Mouse (Mus musculus): ENCODE data around the gene Rhobtb3. TPM values are rescaled to one million over a fixed set of nuclear protein-coding genes. Genes with fewer than 3 reads are reported as not detected.
"Not testable (repeated sequence)": the region's sequence is repeated elsewhere in the genome, so short reads cannot be mapped to it uniquely, and the experiment has no call there.

Rhobtb3 gene
- polyA plus RNA-seq, 1 experiment from 2014 or later: 52.4 TPM

- Histone ChIP-seq H3K4me3 (ENCODE audit: low read depth, low read length) (no peak overlapping the region), H3K27ac (ENCODE audit: low read depth) (no peak overlapping the region), H3K9ac (no peak overlapping the region), H3K9me3 (ENCODE audit: low read depth, low read length) (no peaks in the 10 kb centered on the region), H3K4me1 (ENCODE audit: insufficient read depth) (peaks cover 3% of the 10 kb centered on the region; the same call in 1 of the 2 replicates), H3K36me3 (ENCODE audit: insufficient read depth) (peaks cover 26% of the 10 kb centered on the region; the same call in 1 of the 2 replicates), H3K4me2 (no peak overlapping the region), H3K27me3 (ENCODE audit: insufficient read depth, low read length) (no peaks in the 10 kb centered on the region)
- ATAC-seq (ENCODE audit: insufficient read depth) (no peak), DNase-seq (peak; percentile 78)
- no peak for TF ChIP-seq CTCF (IDR thresholded peaks at IDR 0.05; ENCODE audit: low read depth)
Measured at GRCm38 (mm10) chr13:75927951-75928350, 15.8 kb downstream of the Rhobtb3 start.

DNA sequence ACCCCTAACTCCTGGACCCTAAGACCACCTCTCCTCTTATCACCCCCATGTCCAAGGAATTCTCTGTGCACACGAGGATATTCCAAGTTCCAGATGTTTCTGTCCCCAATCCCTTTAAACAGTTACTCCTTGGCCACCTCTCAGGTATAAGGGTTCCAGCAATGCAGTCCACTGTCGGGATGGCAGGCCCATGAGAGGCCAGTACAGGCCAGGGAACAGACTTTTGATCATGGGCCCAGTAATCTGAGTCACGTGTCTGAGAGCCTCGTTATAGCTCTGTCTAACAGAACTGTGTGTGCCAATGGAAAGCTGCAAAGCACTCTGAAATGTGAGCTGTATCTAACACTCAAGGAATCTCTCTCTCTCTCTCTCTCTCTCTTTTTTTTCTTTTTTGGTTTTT is 29.6 kb downstream of the Rhobtb3 start:
- Histone ChIP-seq H3K9me3 (ENCODE audit: low read depth, low read length) (no peaks in the 10 kb centered on the region), H3K27ac (ENCODE audit: low read depth) (no peak overlapping the region), H3K4me2 (no peak overlapping the region), H3K4me3 (ENCODE audit: low read depth, low read length) (no peak overlapping the region), H3K4me1 (ENCODE audit: insufficient read depth) (no peaks in the 10 kb centered on the region), H3K36me3 (ENCODE audit: insufficient read depth) (peaks cover 58% of the 10 kb centered on the region), H3K27me3 (ENCODE audit: insufficient read depth, low read length) (no peaks in the 10 kb centered on the region), H3K9ac (no peak overlapping the region)
- WGBS: 59% methylated on average over 4 of the region's 4 CpGs
- no peak for DNase-seq
- no peak for TF ChIP-seq CTCF (IDR thresholded peaks at IDR 0.05; ENCODE audit: low read depth)
- ATAC-seq (ENCODE audit: insufficient read depth): no peak

GRCm38 (mm10) chr13:75908187-75908586 is 35.5 kb downstream of the Rhobtb3 start:
- H3K27ac ChIP-seq (ENCODE audit: low read depth): no peak overlapping the region
- H3K36me3 ChIP-seq (ENCODE audit: insufficient read depth): peaks cover 17% of the 10 kb centered on the region
- H3K4me3 ChIP-seq (ENCODE audit: low read depth, low read length): no peak overlapping the region
- no peak for TF ChIP-seq CTCF (IDR thresholded peaks at IDR 0.05; ENCODE audit: low read depth)
- H3K9ac ChIP-seq: no peak overlapping the region
- DNase-seq: no peak
- H3K27me3 ChIP-seq (ENCODE audit: insufficient read depth, low read length): no peaks in the 10 kb centered on the region
- no peaks in the 10 kb centered on the region for H3K9me3 ChIP-seq (ENCODE audit: low read depth, low read length)
- H3K4me2 ChIP-seq: no peak overlapping the region
- 48% methylated on average over 2 of the region's 2 CpGs for WGBS
- ATAC-seq (ENCODE audit: insufficient read depth): no peak
- no peaks in the 10 kb centered on the region for H3K4me1 ChIP-seq (ENCODE audit: insufficient read depth)

- no peaks in the 10 kb centered on the region for H3K9me3 ChIP-seq (ENCODE audit: low read depth, low read length)
- H3K9ac ChIP-seq: no peak overlapping the region
- no peaks in the 10 kb centered on the region for H3K4me1 ChIP-seq (ENCODE audit: insufficient read depth)
- H3K27ac ChIP-seq (ENCODE audit: low read depth): no peak overlapping the region
- no peak overlapping the region for H3K4me2 ChIP-seq
- DNase-seq (no peak), ATAC-seq (ENCODE audit: insufficient read depth) (no peak)
- no peak for TF ChIP-seq CTCF (IDR thresholded peaks at IDR 0.05; ENCODE audit: low read depth)
- H3K4me3 ChIP-seq (ENCODE audit: low read depth, low read length): no peak overlapping the region
- no peaks in the 10 kb centered on the region for H3K27me3 ChIP-seq (ENCODE audit: insufficient read depth, low read length)
- H3K36me3 ChIP-seq (ENCODE audit: insufficient read depth): peaks cover 14% of the 10 kb centered on the region
- 62% methylated on average over 5 of the region's 5 CpGs for WGBS
Measured at GRCm38 (mm10) chr13:75907133-75907532, 36.6 kb downstream of the Rhobtb3 start.

GRCm38 (mm10) chr13:75904660-75905059 is 39.1 kb downstream of the Rhobtb3 start:
- ATAC-seq (ENCODE audit: insufficient read depth) (no peak), DNase-seq (no peak)
- Histone ChIP-seq H3K36me3 (ENCODE audit: insufficient read depth) (peaks cover 16% of the 10 kb centered on the region), H3K4me3 (ENCODE audit: low read depth, low read length) (no peak overlapping the region), H3K9me3 (ENCODE audit: low read depth, low read length) (no peaks in the 10 kb centered on the region), H3K4me1 (ENCODE audit: insufficient read depth) (no peaks in the 10 kb centered on the region), H3K4me2 (no peak overlapping the region), H3K27ac (ENCODE audit: low read depth) (no peak overlapping the region), H3K9ac (no peak overlapping the region), H3K27me3 (ENCODE audit: insufficient read depth, low read length) (no peaks in the 10 kb centered on the region)
- TF ChIP-seq CTCF (IDR thresholded peaks at IDR 0.05; ENCODE audit: low read depth): no peak
- 78% methylated on average over 5 of the region's 5 CpGs for WGBS

GRCm38 (mm10) chr13:75900928-75901327 is 42.8 kb downstream of the Rhobtb3 start:
- not testable (repeated sequence) for H3K4me3 ChIP-seq (ENCODE audit: low read depth, low read length); ATAC-seq (ENCODE audit: insufficient read depth); H3K27me3 ChIP-seq (ENCODE audit: insufficient read depth, low read length); H3K4me2 ChIP-seq; H3K9me3 ChIP-seq (ENCODE audit: low read depth, low read length); DNase-seq; H3K9ac ChIP-seq; H3K4me1 ChIP-seq (ENCODE audit: insufficient read depth); H3K27ac ChIP-seq (ENCODE audit: low read depth)
- peaks cover 16% of the 10 kb centered on the region; the same call in 1 of the 2 replicates for H3K36me3 ChIP-seq (ENCODE audit: insufficient read depth)
- 91% methylated on average over 1 of the region's 1 CpGs for WGBS

DNA sequence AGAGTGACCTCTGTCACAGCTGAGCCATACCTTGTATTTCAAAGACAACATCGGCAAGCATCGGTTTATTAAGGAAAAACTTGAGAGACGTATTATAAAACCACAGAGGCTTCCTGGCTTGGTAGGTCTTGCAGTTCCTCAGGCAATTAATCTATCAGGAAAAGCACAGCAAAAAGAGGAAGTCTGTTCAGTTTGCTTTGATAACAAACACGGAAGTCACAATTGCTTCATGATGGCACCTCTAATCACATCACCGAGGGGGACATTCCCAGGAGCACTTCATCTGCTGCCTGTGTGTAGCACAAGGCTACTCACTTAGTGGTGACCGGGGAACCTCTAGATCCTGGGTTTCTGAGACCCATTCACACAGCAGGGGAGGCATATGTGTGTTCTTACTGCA is 50.8 kb downstream of the Rhobtb3 start:
- 70% methylated on average over 6 of the region's 6 CpGs for WGBS
- H3K9ac ChIP-seq: no peak overlapping the region

GRCm38 (mm10) chr13:75892291-75892690 is 51.4 kb downstream of the Rhobtb3 start:
- H3K36me3 ChIP-seq (ENCODE audit: insufficient read depth): peaks cover 29% of the 10 kb centered on the region; the same call in 1 of the 2 replicates
- no peak overlapping the region for H3K4me3 ChIP-seq (ENCODE audit: low read depth, low read length)
- no peak for DNase-seq
- WGBS: 57% methylated on average over 3 of the region's 3 CpGs
- H3K9me3 ChIP-seq (ENCODE audit: low read depth, low read length): no peaks in the 10 kb centered on the region
- no peak overlapping the region for H3K9ac ChIP-seq
- no peak for TF ChIP-seq CTCF (IDR thresholded peaks at IDR 0.05; ENCODE audit: low read depth)
- no peak overlapping the region for H3K27ac ChIP-seq (ENCODE audit: low read depth)
- no peak for ATAC-seq (ENCODE audit: insufficient read depth)
- H3K4me1 ChIP-seq (ENCODE audit: insufficient read depth): no peaks in the 10 kb centered on the region
- no peaks in the 10 kb centered on the region for H3K27me3 ChIP-seq (ENCODE audit: insufficient read depth, low read length)
- H3K4me2 ChIP-seq: no peak overlapping the region

More for the DNA sequence above, 50.8 kb downstream of the Rhobtb3 start:
- no peak for TF ChIP-seq CTCF (IDR thresholded peaks at IDR 0.05; ENCODE audit: low read depth)
- ATAC-seq (ENCODE audit: insufficient read depth) (no peak), DNase-seq (no peak)
- H3K4me1 ChIP-seq (ENCODE audit: insufficient read depth): no peaks in the 10 kb centered on the region
- peaks cover 29% of the 10 kb centered on the region; the same call in 1 of the 2 replicates for H3K36me3 ChIP-seq (ENCODE audit: insufficient read depth)
- no peaks in the 10 kb centered on the region for H3K9me3 ChIP-seq (ENCODE audit: low read depth, low read length)
- H3K27ac ChIP-seq (ENCODE audit: low read depth): no peak overlapping the region
- no peak overlapping the region for H3K4me3 ChIP-seq (ENCODE audit: low read depth, low read length)
- H3K27me3 ChIP-seq (ENCODE audit: insufficient read depth, low read length): no peaks in the 10 kb centered on the region
- H3K4me2 ChIP-seq: no peak overlapping the region
